Mouse (Mus musculus) lung, adult 10 weeks (tissue): ENCODE data around the gene Dnajc22. TPM values are rescaled to one million over a fixed set of nuclear protein-coding genes. Genes with fewer than 3 reads are reported as not detected.

ENCODE experiments used
- polyA plus RNA-seq: library from polyadenylated mRNA; stranded (reverse); fragments of 350-450 nt; fragmentation: Illumina TruSeq; extraction: RNeasy Lipid Tissue Mini Kit (QIAGEN cat#74804); gene quantifications from one replicate; pipeline ENCODE4 v1.2.3, GENCODE M21; 2014; ENCODE audit warnings: low read depth, low replicate concordance; ENCODE audit not compliant: insufficient read depth

The Dnajc22 gene
- 0.24 TPM for polyA plus RNA-seq

GRCm38 (mm10) chr15:99092870-99093269 is at the start of gene Dnajc22:
TSS of gene Dnajc22 (plus strand) at chr15:99093170.

GRCm38 (mm10) chr15:99055040-99055439 is 37.9 kb upstream of the Dnajc22 start, which contains the start of gene Prph:
TSS of gene Prph (plus strand) at chr15:99055174.

GRCm38 (mm10) chr15:99074019-99074599 is 18.9 kb upstream of the Dnajc22 start, which contains the start of gene Troap:
TSS of gene Troap (plus strand) at chr15:99074575.

GRCm38 (mm10) chr15:99087253-99088075 is 5.5 kb upstream of the Dnajc22 start, which contains the start of gene C1ql4:
TSS of gene C1ql4 (minus strand) at chr15:99087817.

GRCm38 (mm10) chr15:99125711-99126080 is 32.7 kb downstream of the Dnajc22 start, which contains the start of gene Spats2:
TSS of gene Spats2 (plus strand) at chr15:99125916.

Other genes starting within 250 kb of the Dnajc22 start
- 9.1 TPM for gene Kmt2d, start 222.0 kb upstream of the Dnajc22 start, polyA plus RNA-seq
- gene Rhebl1, start 198.6 kb upstream of the Dnajc22 start, polyA plus RNA-seq = 6.3 TPM
- 0.99 TPM for gene Dhh, start 194.6 kb upstream of the Dnajc22 start, polyA plus RNA-seq
- 16.5 TPM for gene Lmbr1l, start 174.9 kb upstream of the Dnajc22 start, polyA plus RNA-seq
- 632 TPM for gene Tuba1b, start 158.6 kb upstream of the Dnajc22 start, polyA plus RNA-seq
- not detected for gene Gm49450, start 139.6 kb upstream of the Dnajc22 start, polyA plus RNA-seq
- gene Tuba1a, start 139.5 kb upstream of the Dnajc22 start, polyA plus RNA-seq = 607 TPM
- gene Tuba1c, start 63.3 kb upstream of the Dnajc22 start, polyA plus RNA-seq = 55.1 TPM
- 0.48 TPM for gene Prph, start 38.0 kb upstream of the Dnajc22 start, polyA plus RNA-seq
- 0.13 TPM for gene Troap, start 18.6 kb upstream of the Dnajc22 start, polyA plus RNA-seq
- not detected for gene C1ql4, start 5.4 kb upstream of the Dnajc22 start, polyA plus RNA-seq
- gene Spats2, start 32.7 kb downstream of the Dnajc22 start, polyA plus RNA-seq = 6.2 TPM
- 1.2 TPM for gene Kcnh3, start 131.7 kb downstream of the Dnajc22 start, polyA plus RNA-seq
- gene Mcrs1, start 158.8 kb downstream of the Dnajc22 start, polyA plus RNA-seq = 37.2 TPM
- 33.7 TPM for gene Prpf40b, start 201.9 kb downstream of the Dnajc22 start, polyA plus RNA-seq
- gene Fam186b, start 202.7 kb downstream of the Dnajc22 start, polyA plus RNA-seq = not detected